Mouse (Mus musculus): ENCODE results near the gene Pck2. TPM values are rescaled to one million over a fixed set of nuclear protein-coding genes. Genes with fewer than 3 reads are reported as not detected.

The Pck2 gene
- total RNA-seq, 2 experiments from 2014 or later, result 24.0 to 26.8 TPM

GRCm38 (mm10) chr14:55575302-55575701, 35.2 kb downstream of the Pck2 start, which contains the start of gene Fitm1:
Fitm1 (plus strand) TSS chr14:55575617.
- no peak for DNase-seq (ENCODE audit: low spot score in 2 of 2)

GRCm38 (mm10) chr14:55575711-55576110, 35.6 kb downstream of the Pck2 start:
- DNase-seq (ENCODE audit: low spot score in 2 of 2), result no peak

- DNase-seq (ENCODE audit: low spot score in 2 of 2), result no peak
Measured at GRCm38 (mm10) chr14:55576376-55576775, 36.3 kb downstream of the Pck2 start.

- peak; percentile 76 to 78 for DNase-seq (ENCODE audit: low spot score in 2 of 2)
Measured at GRCm38 (mm10) chr14:55577871-55578667, 38.0 kb downstream of the Pck2 start, which contains the start of gene Psme1. Psme1 (plus strand) TSS chr14:55578123.

GRCm38 (mm10) chr14:55578668-55579269, 38.7 kb downstream of the Pck2 start:
- no peak for DNase-seq (ENCODE audit: low spot score in 2 of 2)

GRCm38 (mm10) chr14:55579511-55580496, 39.7 kb downstream of the Pck2 start:
- no peak for DNase-seq (ENCODE audit: low spot score in 2 of 2)

- no peak for DNase-seq (ENCODE audit: low spot score in 2 of 2)
Measured at GRCm38 (mm10) chr14:55580731-55581130, 40.7 kb downstream of the Pck2 start.

- no peak for DNase-seq (ENCODE audit: low spot score in 2 of 2)
Measured at GRCm38 (mm10) chr14:55581981-55582681, 42.1 kb downstream of the Pck2 start.

- DNase-seq (ENCODE audit: low spot score in 2 of 2), result no peak
Measured at GRCm38 (mm10) chr14:55584303-55584701, 44.2 kb downstream of the Pck2 start.

- DNase-seq (ENCODE audit: low spot score in 2 of 2), result peak; percentile 47 to 51
Measured at GRCm38 (mm10) chr14:55584702-55585565, 44.9 kb downstream of the Pck2 start, which contains the start of gene Emc9. Emc9 (minus strand) TSS chr14:55585302.

GRCm38 (mm10) chr14:55585566-55585960, 45.5 kb downstream of the Pck2 start:
- no peak for DNase-seq (ENCODE audit: low spot score in 2 of 2)

- no peak for DNase-seq (ENCODE audit: low spot score in 2 of 2)
Measured at GRCm38 (mm10) chr14:55586149-55586548, 46.1 kb downstream of the Pck2 start.

- no peak for DNase-seq (ENCODE audit: low spot score in 2 of 2)
Measured at GRCm38 (mm10) chr14:55589271-55589670, 49.2 kb downstream of the Pck2 start.

- no peak for DNase-seq (ENCODE audit: low spot score in 2 of 2)
Measured at GRCm38 (mm10) chr14:55589771-55590448, 49.8 kb downstream of the Pck2 start.

GRCm38 (mm10) chr14:55590748-55591330, 50.8 kb downstream of the Pck2 start, which contains the start of gene Psme2:
Psme2 (minus strand) TSS chr14:55591113.
- peak; percentile 87 to 96 for DNase-seq (ENCODE audit: low spot score in 2 of 2)

GRCm38 (mm10) chr14:55591331-55591891, 51.3 kb downstream of the Pck2 start, which contains the start of gene Rnf31:
Rnf31 (plus strand) TSS chr14:55591708.
- peak; percentile 87 to 96 for DNase-seq (ENCODE audit: low spot score in 2 of 2)

GRCm38 (mm10) chr14:55592226-55592625, 52.2 kb downstream of the Pck2 start:
- DNase-seq (ENCODE audit: low spot score in 2 of 2), result no peak

Data from layer of hippocampus, postnatal 14 days (tissue).